Mouse (Mus musculus) central nervous system, embryonic 11.5 days (tissue): ENCODE data around the gene Carmil2. TPM values are rescaled to one million over a fixed set of nuclear protein-coding genes. Genes with fewer than 3 reads are reported as not detected.

ENCODE experiments used
- polyA plus RNA-seq: library from polyadenylated mRNA; depleted of rRNA; stranded (reverse); fragments of >200 nt; gene quantifications from 2 replicates; pipeline ENCODE4 v1.2.3, GENCODE M21; 2012; rRNA removed

Carmil2 gene
- polyA plus RNA-seq: 4.8 and 6.2 TPM in 2 replicates

GRCm38 (mm10) chr8:105685796-105686308 lies at the start of gene Carmil2:
Carmil2 (plus strand) TSS chr8:105686274.

GRCm38 (mm10) chr8:105636963-105637510 lies 49.0 kb upstream of the Carmil2 start, which contains the start of gene Agrp:
Agrp (minus strand) TSS chr8:105637393.

GRCm38 (mm10) chr8:105700966-105701824 lies 15.1 kb downstream of the Carmil2 start, which contains the start of the genes Acd and Pard6a:
Acd (minus strand) TSS chr8:105701102.
Pard6a (plus strand) TSS chr8:105701148.

DNA sequence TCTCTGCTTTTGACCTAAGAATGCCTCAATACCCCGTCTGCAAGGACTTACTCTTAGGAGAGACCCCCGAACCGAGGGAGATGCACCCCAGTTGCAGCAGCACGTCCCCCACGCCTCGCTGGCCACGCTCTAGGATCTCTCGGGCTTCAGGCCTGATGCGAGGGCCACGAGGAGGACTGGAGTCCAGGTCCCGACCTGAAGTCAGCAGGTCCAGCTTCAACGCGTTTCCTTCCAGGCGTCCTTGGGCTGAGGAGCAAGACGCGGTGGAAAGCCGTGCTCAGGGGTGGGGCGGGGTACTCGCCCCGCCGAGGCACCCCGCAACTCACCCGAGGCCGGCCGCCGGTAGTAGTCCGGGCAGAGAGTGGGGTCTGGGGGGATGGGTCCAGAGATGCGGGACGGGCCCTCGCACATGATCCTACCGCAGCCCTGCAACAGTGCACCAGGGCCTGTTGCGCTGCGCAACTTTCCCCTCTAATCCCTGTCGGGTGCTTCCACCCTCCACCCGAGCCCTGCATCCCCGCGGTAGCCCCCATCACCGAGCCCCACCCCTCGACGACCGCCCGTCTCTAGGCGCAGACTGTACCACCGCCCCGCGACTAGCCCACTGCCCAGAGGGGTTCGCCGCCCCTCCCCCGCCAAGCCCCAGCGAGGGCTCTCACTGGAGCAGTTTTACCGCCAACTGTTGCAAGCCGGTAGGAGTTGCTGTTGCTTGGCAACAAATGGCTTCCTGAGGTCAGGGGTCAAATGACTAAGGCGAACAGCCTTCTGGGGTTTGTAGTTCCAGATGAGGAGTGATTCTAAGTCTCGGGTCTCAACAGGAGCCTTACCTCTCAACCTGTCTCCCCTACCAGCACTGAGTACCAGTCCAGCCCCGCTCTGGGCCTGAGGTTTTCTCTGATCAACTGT lies 21.7 kb downstream of the Carmil2 start, which contains the start of the genes 4933405L10Rik and Enkd1:
TSS of gene 4933405L10Rik (plus strand) at position 158 of the 906 bp plus-strand sequence.
TSS of gene Enkd1 (minus strand) at position 713 of the 906 bp plus-strand sequence.

Other genes with a start within 250 kb of the Carmil2 start
- gene Tppp3, start 214.7 kb upstream of the Carmil2 start, polyA plus RNA-seq: 60.2 and 72.4 TPM in 2 replicates
- gene Zdhhc1, start 189.4 kb upstream of the Carmil2 start, polyA plus RNA-seq: 34.5 and 38.7 TPM in 2 replicates
- 19.6 and 32.8 TPM in 2 replicates for gene Hsd11b2, start 167.5 kb upstream of the Carmil2 start, polyA plus RNA-seq
- gene Atp6v0d1, start 120.2 kb upstream of the Carmil2 start, polyA plus RNA-seq: 81.3 and 99.4 TPM in 2 replicates
- 12.4 and 17.6 TPM in 2 replicates for gene Ripor1, start 81.0 kb upstream of the Carmil2 start, polyA plus RNA-seq
- gene Ctcf, start 49.7 kb upstream of the Carmil2 start, polyA plus RNA-seq: 66.2 and 134 TPM in 2 replicates
- gene Agrp, start 48.9 kb upstream of the Carmil2 start, polyA plus RNA-seq: 0.31 and 0.57 TPM in 2 replicates
- 29.8 and 41.5 TPM in 2 replicates for gene Acd, start 14.8 kb downstream of the Carmil2 start, polyA plus RNA-seq
- gene Pard6a, start 14.9 kb downstream of the Carmil2 start, polyA plus RNA-seq: 18.5 and 21.5 TPM in 2 replicates
- 0.07 and 0.22 TPM in 2 replicates for gene 4933405L10Rik, start 21.4 kb downstream of the Carmil2 start, polyA plus RNA-seq
- 44.8 and 45.6 TPM in 2 replicates for gene Enkd1, start 21.9 kb downstream of the Carmil2 start, polyA plus RNA-seq
- 23.5 and 50.7 TPM in 2 replicates for gene Gfod2, start 72.4 kb downstream of the Carmil2 start, polyA plus RNA-seq
- gene Ranbp10, start 141.1 kb downstream of the Carmil2 start, polyA plus RNA-seq: 29.6 and 36.9 TPM in 2 replicates
- 0.14 and 0.55 TPM in 2 replicates for gene Tsnaxip1, start 141.5 kb downstream of the Carmil2 start, polyA plus RNA-seq
- gene Cenpt, start 167.0 kb downstream of the Carmil2 start, polyA plus RNA-seq: 68.4 and 87.0 TPM in 2 replicates
- 63.7 and 70.3 TPM in 2 replicates for gene Thap11, start 168.9 kb downstream of the Carmil2 start, polyA plus RNA-seq
- gene Nutf2, start 174.3 kb downstream of the Carmil2 start, polyA plus RNA-seq: 199 and 370 TPM in 2 replicates
- 45.7 and 71.5 TPM in 2 replicates for gene Edc4, start 194.6 kb downstream of the Carmil2 start, polyA plus RNA-seq
- gene Nrn1l, start 207.3 kb downstream of the Carmil2 start, polyA plus RNA-seq: 0.68 and 1.7 TPM in 2 replicates
- gene Pskh1, start 214.2 kb downstream of the Carmil2 start, polyA plus RNA-seq: 18.8 and 37.9 TPM in 2 replicates
- gene Ctrl, start 247.6 kb downstream of the Carmil2 start, polyA plus RNA-seq: 4.3 and 4.7 TPM in 2 replicates